Mouse (Mus musculus) stomach, postnatal 0 days (tissue): ENCODE data around the gene Cox7a1. TPM values are rescaled to one million over a fixed set of nuclear protein-coding genes. Genes with fewer than 3 reads are reported as not detected.

Source experiments
- ATAC-seq: fragments of 200-750 bp; cut with Nextera tagmentation; 2 replicates; pipeline ENCODE4 v1.8.0; 2017; ENCODE audit not compliant: low FRiP score, low TSS enrichment
- DNase-seq: peaks from one replicate; pipeline ENCODE4 v3.0.0-alpha.2; 2016; ENCODE audit warnings: low spot score
- H3K27ac ChIP-seq: fragments of 300-500 bp; sonication (generic); replicated peaks from 2 replicates; pipeline ENCODE4 v1.5.1; 2014; ENCODE audit warnings: mild to moderate bottlenecking, control low read depth
- H3K27me3 ChIP-seq: fragments of 300-500 bp; sonication (generic); 2 replicates; pipeline ENCODE4 v1.6.1; 2014; ENCODE audit warnings: low read length; ENCODE audit not compliant: control insufficient read depth, insufficient read depth
- H3K36me3 ChIP-seq: fragments of 300-500 bp; sonication (generic); 2 replicates; pipeline ENCODE4 v1.6.1; 2014; ENCODE audit warnings: low read length, mixed read lengths; ENCODE audit not compliant: control insufficient read depth, insufficient read depth
- H3K4me1 ChIP-seq: fragments of 300-500 bp; sonication (generic); replicated peaks from 2 replicates; pipeline ENCODE4 v1.6.1; 2014; ENCODE audit warnings: antibody characterized with exemption; ENCODE audit not compliant: control insufficient read depth, insufficient read depth
- H3K4me2 ChIP-seq: fragments of 300-500 bp; sonication (generic); replicated peaks from 2 replicates; pipeline ENCODE4 v1.6.1; 2014; ENCODE audit warnings: low read depth, mild to moderate bottlenecking, control low read depth, moderate library complexity
- H3K4me3 ChIP-seq: fragments of 300-500 bp; sonication (generic); 2 replicates; pipeline ENCODE4 v1.5.1; 2014; ENCODE audit warnings: low read depth, low read length, control low read depth
- H3K9ac ChIP-seq: fragments of 300-500 bp; sonication (generic); 2 replicates; pipeline ENCODE4 v1.6.1; 2014; ENCODE audit warnings: mild to moderate bottlenecking, low read length, control low read depth, mixed read lengths
- H3K9me3 ChIP-seq: fragments of 300-500 bp; sonication (generic); 2 replicates; pipeline ENCODE4 v1.6.1; 2016; ENCODE audit warnings: low read length; ENCODE audit not compliant: control insufficient read depth
- CTCF ChIP-seq: IDR thresholded peaks from 2 replicates; pipeline ENCODE4 v1.5.1; 2016; ENCODE audit warnings: antibody characterized with exemption, low read depth, mild to moderate bottlenecking, moderate library complexity
- EP300 ChIP-seq: optimal IDR thresholded peaks from 2 replicates; pipeline ENCODE3; 2016; ENCODE audit warnings: antibody characterized with exemption
- WGBS: fragments of 180-500 bp; shearing (Covaris S2); extraction: QIAGEN DNeasy Blood & Tissue Kit; methylation state at CpG from one replicate; pipeline ENCODE4 v1.1.7; 2014; 5-methylcytosine and 5-hydroxymethylcytosine counted together
- polyA plus RNA-seq: library from polyadenylated mRNA; unstranded; fragments of >200 nt; fragmentation: Nextera tagmentation; extraction: Ambion mirVana; gene quantifications from 2 replicates; pipeline ENCODE4 v1.2.1, GENCODE M21; 2015

Gene Cox7a1
- polyA plus RNA-seq, 1 experiment from 2014 or later = 38.8 TPM

GRCm38 (mm10) chr7:30217277-30217676, 33.3 kb downstream of the Cox7a1 start:
- ATAC-seq (no peak), DNase-seq (no peak)
- TF ChIP-seq EP300 (no peak), CTCF (no peak)
- Histone ChIP-seq H3K36me3 (no peaks in the 10 kb centered on the region), H3K4me3 (no peak overlapping the region), H3K9ac (no peak overlapping the region), H3K27me3 (no peaks in the 10 kb centered on the region), H3K4me1 (peaks cover 3% of the 10 kb centered on the region; the same call in 1 of the 2 replicates), H3K27ac (no peak overlapping the region), H3K4me2 (no peak overlapping the region), H3K9me3 (no peaks in the 10 kb centered on the region)
- 64% methylated on average over 2 of the region's 2 CpGs for WGBS

GRCm38 (mm10) chr7:30219293-30220007, 35.5 kb downstream of the Cox7a1 start:
- Histone ChIP-seq H3K27me3 (no peaks in the 10 kb centered on the region), H3K4me3 (peak overlapping the region; percentile 36), H3K9ac (peak overlapping the region; percentile 63), H3K9me3 (no peaks in the 10 kb centered on the region), H3K27ac (peak overlapping the region; percentile 86), H3K4me2 (peak overlapping the region; percentile 77), H3K4me1 (peaks cover 3% of the 10 kb centered on the region; the same call in 1 of the 2 replicates), H3K36me3 (peaks cover 3% of the 10 kb centered on the region; the same call in 1 of the 2 replicates)
- 5% methylated on average over 16 of the region's 16 CpGs for WGBS
- peak; percentile 75 for DNase-seq
- ATAC-seq = peak; percentile 65
- TF ChIP-seq CTCF (no peak), EP300 (no peak)

GRCm38 (mm10) chr7:30220008-30220356, 36.0 kb downstream of the Cox7a1 start:
- Histone ChIP-seq H3K4me1 (peaks cover 3% of the 10 kb centered on the region; the same call in 1 of the 2 replicates), H3K36me3 (peaks cover 3% of the 10 kb centered on the region; the same call in 1 of the 2 replicates), H3K27ac (peak overlapping the region; percentile 86), H3K9me3 (no peaks in the 10 kb centered on the region), H3K4me3 (peak overlapping the region; percentile 36), H3K27me3 (no peaks in the 10 kb centered on the region), H3K4me2 (peak overlapping the region; percentile 77), H3K9ac (peak overlapping the region; percentile 63)
- peak; percentile 92 for ATAC-seq
- peak; percentile 75 for DNase-seq
- WGBS = 16% methylated on average over 11 of the region's 11 CpGs
- no peak for TF ChIP-seq EP300
- no peak for TF ChIP-seq CTCF

- H3K27ac ChIP-seq = no peak overlapping the region
- ATAC-seq (no peak), DNase-seq (no peak)
- no peak for TF ChIP-seq CTCF
- no peak for TF ChIP-seq EP300
- H3K4me2 ChIP-seq = no peak overlapping the region
- H3K4me3 ChIP-seq = no peak overlapping the region
- no peaks in the 10 kb centered on the region for H3K9me3 ChIP-seq
- WGBS = 73% methylated on average over 3 of the region's 3 CpGs
- peaks cover 3% of the 10 kb centered on the region; the same call in 1 of the 2 replicates for H3K4me1 ChIP-seq
- no peak overlapping the region for H3K9ac ChIP-seq
- peaks cover 6% of the 10 kb centered on the region; the same call in 1 of the 2 replicates for H3K36me3 ChIP-seq
- no peaks in the 10 kb centered on the region for H3K27me3 ChIP-seq
Measured at GRCm38 (mm10) chr7:30221433-30221832, 37.5 kb downstream of the Cox7a1 start.

- 91% methylated on average over 5 of the region's 5 CpGs for WGBS
- peaks cover 3% of the 10 kb centered on the region; the same call in 1 of the 2 replicates for H3K4me1 ChIP-seq
- H3K4me2 ChIP-seq = no peak overlapping the region
- H3K27me3 ChIP-seq = no peaks in the 10 kb centered on the region
- DNase-seq (no peak), ATAC-seq (no peak)
- H3K27ac ChIP-seq = no peak overlapping the region
- H3K9ac ChIP-seq = no peak overlapping the region
- no peak overlapping the region for H3K4me3 ChIP-seq
- H3K9me3 ChIP-seq = no peaks in the 10 kb centered on the region
- H3K36me3 ChIP-seq = peaks cover 12% of the 10 kb centered on the region; the same call in 1 of the 2 replicates
- TF ChIP-seq EP300 (no peak), CTCF (no peak)
Measured at GRCm38 (mm10) chr7:30222205-30222604, 38.3 kb downstream of the Cox7a1 start.

- WGBS = 91% methylated on average over 12 of the region's 12 CpGs
Measured at GRCm38 (mm10) chr7:30224206-30224605, 40.3 kb downstream of the Cox7a1 start.

More at GRCm38 (mm10) chr7:30224206-30224605, 40.3 kb downstream of the Cox7a1 start:
- no peak overlapping the region for H3K9ac ChIP-seq
- ATAC-seq (no peak), DNase-seq (no peak)
- H3K36me3 ChIP-seq = peaks cover 12% of the 10 kb centered on the region; the same call in 1 of the 2 replicates
- H3K4me3 ChIP-seq = no peak overlapping the region
- no peaks in the 10 kb centered on the region for H3K27me3 ChIP-seq
- no peak overlapping the region for H3K27ac ChIP-seq
- H3K4me2 ChIP-seq = no peak overlapping the region
- H3K9me3 ChIP-seq = no peaks in the 10 kb centered on the region
- H3K4me1 ChIP-seq = peaks cover under 1% of the 10 kb centered on the region; the same call in 1 of the 2 replicates
- TF ChIP-seq EP300 = no peak
- TF ChIP-seq CTCF = no peak
